Mouse (Mus musculus) kidney, postnatal 4 days (tissue): ENCODE measurements around the gene Trim31.
A peak's percentile ranks its signal among the peaks of the same experiment; 100 is the strongest.

Experiments used
- DNase-seq, 2 experiments: peaks; one replicate each; pipeline ENCODE4 v3.0.0; 2021; ENCODE audit warnings: mixed read lengths in 2 of 2

The Trim31 gene

DNA sequence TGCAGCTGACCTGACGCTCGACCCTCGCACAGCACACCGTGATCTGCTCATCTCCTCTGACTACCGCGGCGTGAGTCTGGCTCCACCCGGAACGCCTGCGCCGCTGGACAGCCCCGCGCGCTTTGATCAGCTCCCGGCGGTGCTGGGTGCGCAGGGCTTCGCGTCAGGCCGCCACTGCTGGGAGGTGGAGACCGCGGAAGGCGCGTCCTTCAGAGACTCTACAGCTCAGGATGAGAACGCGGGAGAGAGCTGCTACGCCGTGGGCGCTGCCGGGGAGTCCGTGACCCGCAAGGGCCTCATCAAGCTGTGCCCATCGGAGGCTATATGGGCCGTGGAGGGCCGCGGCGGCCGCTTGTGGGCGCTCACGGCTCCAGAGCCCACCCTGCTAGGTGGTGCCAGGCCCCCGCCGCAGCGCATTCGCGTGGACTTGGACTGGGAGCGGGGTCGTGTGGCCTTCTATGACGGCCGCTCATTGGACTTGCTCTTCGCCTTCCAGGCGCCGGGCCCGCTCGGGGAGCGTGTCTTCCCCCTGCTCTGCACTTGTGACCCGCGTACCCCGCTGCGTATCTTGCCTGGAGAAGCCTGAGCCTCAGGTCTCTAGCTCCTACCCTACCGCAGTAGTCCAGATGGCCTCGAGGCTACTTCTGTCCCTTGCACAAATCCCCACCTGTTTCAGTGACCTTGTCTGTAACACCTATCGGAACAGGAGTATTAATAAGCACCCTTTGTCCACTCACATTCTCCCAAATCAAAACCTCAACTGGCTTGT, 49.3 kb downstream of the Trim31 start:
- peak; percentile 64 to 74 for DNase-seq

DNA sequence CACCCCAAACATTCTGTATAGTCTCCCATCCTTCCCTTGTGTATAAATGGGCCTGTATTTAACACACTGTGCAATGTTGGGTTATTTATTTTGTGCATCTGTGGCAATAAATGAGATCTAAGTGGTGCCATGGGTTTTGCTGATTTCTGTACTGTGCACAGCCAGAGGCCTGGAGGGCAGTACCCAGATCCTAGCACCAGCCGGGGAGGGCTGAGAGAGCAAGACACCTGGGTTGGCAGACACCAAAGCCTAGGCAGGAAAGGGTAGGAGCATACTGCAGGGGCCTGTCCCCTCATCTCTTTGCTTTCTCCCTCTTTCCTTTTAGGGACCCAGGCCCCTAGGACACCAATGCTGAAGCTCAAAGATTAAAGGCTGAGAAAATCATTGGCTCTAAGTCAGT, 50.4 kb downstream of the Trim31 start:
- DNase-seq = no peak

DNA sequence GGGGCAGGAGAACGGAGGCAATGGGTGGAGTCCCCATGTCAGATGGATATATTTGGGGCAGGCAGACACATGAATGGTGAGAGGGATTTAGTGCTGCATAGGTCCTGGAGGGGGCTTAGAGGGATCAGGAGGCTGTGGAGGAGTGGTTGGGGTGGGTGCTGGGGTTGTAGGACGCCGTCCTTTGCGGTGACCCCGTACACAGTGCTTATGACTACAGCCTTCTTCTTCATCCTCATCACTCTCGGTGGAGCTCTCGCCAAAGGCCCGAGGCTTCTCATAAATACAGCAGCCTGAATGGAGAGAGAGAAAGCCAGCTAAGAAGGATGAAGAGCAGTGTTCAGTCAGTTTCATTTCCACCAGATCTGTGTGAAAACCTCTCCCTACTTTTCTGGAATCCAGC, 51.3 kb downstream of the Trim31 start:
- DNase-seq = no peak

DNA sequence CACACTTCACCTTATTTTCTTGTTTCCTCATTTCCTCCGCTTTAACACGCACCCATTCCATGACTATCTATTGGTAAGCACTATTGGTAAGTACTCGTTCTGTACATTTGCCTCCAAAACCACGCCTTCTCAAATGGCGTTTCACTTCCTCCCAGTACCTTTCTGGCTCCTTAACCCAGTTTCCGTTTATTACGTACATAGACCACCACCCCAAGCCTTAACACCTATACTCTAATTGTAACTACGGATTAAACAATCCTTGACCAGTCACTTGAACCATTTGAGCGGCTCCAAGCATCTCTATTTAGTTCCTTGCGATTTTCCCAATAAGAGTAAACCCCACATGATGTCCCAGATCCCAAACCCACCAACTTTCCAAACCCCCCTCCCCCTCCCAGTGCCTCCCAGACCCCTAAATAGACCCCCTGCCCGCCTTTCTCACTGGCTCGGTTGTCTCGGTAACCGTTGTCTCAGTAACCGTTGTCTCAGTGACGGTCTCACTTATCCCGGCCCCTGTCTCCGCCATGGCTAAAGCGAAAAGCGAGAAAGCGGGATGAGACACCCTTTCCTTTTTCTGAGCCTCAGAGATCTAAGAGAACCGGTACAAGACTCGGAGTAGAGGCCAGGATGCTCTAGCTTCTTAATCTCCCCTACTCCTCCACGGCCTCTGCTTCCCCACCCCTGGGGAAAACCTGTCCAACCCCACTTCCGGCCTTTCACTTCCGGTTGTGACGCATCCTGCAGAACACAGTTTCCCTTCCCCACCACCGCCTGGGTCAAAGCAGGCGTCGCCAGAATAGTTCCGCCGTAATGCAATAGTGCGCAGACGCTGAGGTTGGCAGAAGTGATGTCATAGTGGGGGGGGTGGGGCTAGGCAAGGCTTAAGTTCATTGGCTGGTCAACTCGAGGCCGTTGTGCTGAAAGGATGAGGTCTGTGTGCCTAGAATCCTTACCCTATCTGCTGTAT, 53.3 kb downstream of the Trim31 start, which contains the start of gene Ppp1r11:
Gene Ppp1r11, minus strand, starts transcription at position 761 of the 967 bp plus-strand sequence.
- DNase-seq = peak; percentile 95 to 97

DNA sequence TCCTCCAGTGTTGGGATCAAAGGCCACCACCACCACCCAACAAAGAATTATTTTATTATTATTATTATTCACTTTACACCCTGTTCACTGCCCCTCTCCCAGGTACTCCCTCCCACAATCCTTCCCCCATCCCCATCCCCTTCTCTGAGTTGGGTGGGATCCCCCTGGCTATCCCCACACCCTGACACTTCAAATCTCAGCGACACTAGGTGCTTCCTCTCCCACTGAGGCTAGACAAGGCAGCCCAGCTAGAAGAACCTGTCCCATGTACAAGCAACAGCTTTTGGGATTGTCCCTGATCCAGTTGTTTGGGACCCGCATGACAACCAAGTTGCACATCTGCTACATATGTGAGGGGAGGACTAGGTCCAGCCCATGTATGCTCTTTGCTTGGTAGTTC, 54.7 kb downstream of the Trim31 start:
- no peak for DNase-seq

DNA sequence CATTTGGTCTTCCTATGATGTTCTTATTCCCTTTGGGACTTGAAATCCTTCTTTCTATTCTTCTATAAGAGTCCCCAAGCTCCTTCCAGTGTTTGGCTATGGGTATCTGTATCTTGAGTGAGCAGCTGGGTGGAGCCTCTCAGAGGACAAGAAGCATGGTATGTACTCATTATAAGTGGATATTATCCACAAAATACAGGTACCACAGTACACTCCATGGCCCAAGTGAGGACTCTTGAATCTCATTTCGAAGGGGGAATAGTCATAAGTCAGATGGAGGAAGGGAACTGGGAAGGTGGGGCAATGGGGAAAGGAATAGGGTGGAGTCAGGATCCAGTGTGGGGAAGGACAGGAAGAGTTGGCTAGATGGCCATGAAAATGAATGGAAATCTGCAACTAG, 55.1 kb downstream of the Trim31 start:
- DNase-seq = no peak

DNA sequence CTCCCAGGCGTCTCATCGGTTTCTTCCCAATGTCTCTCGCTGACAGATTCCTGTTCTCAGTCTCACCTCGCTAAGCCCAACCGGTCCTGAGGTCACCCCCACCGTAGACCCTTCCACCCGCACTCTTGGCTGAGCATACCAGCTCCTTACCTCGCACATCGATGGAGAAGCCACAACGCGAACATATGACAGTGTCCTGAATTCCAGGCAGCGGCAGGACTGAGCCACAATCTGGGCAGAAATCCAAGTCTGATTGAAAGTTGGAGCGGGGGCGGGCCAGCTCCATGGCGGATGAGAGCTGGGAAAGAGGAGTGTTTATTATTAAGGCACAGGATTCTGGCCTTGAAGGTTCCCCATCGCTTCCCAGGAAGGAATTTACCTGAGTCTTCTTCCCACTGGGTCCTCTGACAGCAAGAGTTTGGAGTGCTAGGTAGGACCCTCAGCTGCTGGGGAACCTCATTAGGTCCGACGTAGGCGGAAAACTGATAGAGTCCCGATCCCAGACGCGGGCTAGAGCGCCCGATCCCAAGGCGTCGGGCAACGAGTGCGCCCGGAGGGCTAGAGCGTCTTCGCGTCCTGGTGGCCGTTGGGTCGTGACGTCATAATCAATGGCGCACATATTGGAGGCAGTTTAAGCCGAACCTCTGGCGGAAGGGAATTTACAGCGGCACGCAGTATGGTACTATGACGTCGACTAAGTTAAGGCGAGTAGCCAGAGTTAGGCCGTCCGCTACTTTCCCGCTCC, 60.3 kb downstream of the Trim31 start, which contains the start of the genes Znrd1 and Znrd1as:
Gene Znrd1, minus strand, starts transcription at position 561 of the 745 bp plus-strand sequence.
Gene Znrd1as, plus strand, starts transcription at position 594 of the 745 bp plus-strand sequence.
- peak; percentile 96 to 97 for DNase-seq

DNA sequence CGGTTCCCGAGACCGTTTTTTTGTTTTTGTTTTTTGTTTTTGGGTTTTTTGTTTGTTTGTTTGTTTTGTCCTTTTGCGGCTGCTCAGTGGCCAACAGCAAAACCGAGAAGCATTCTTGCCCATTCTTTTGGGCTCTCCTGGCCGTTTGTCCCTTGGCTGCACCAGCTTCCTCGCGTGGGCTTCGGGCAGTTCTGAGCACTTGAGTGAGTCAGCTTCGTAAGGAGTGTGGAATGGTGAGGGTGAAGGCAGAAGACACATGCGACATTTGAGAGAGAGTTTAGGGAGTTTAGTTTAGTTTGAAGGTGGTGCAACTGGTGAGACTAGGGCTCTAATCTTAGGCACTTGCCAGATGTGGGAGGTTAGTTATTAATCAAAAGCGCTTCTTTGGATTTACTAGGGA, 61.0 kb downstream of the Trim31 start:
- no peak for DNase-seq
